Mouse (Mus musculus): ENCODE results near the gene Chic1.

The Chic1 gene

GRCm38 (mm10) chrX:103356287-103356686 lies at the start of gene Chic1:
Chic1 (plus strand) TSS chrX:103356476.
- DNase-seq (ENCODE audit: low spot score in 2 of 2): peak; percentile 24 to 26

- no peak for DNase-seq (ENCODE audit: low spot score in 2 of 2)
These were observed 48.0 kb upstream of the Chic1 start for GRCm38 (mm10) chrX:103308262-103308661.

DNA sequence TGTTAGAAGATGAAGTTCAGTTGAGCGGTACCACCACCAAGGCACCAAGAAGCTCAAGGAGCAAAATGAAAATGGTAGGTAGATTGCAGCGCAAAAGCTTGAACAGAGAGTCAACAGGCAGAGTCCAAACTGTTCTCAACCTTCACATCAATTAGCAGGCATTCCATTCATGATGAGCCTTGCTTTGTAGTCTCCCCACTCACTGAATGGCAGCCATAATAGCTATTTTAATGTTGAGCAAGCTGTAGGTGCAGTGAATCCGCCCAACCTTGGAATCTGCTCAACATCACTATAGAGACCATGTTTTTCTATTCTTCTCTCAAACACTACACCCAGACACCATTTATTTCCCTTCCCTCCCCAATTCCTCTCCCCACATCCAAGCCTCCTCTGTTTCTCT lies 44.6 kb upstream of the Chic1 start:
- DNase-seq (ENCODE audit: low spot score in 2 of 2): no peak

DNA sequence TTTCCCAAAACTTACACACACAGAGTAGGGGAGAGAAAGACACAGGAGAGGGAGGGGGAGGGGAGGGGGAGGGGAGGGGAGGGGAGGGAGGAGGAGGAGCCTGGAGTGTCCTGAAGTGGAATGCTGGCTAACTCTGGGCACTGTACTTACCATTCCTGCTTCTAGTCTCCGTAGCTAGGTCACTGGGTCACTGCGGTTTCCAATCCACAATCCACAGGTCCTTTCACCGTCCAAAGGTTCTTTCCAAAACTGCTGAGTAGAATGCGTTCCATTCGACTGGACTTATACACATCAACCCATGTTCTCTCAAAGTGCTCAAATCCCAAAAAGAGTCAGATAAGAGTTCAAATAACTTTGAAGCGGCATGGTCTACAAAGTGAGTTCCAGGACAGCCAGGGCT lies 42.1 kb upstream of the Chic1 start:
- DNase-seq (ENCODE audit: low spot score in 2 of 2): no peak

- DNase-seq (ENCODE audit: low spot score in 2 of 2): no peak
These were observed 35.1 kb upstream of the Chic1 start, which contains the start of gene Cdx4 for GRCm38 (mm10) chrX:103321146-103321545. Cdx4 (plus strand) TSS chrX:103321398.

DNA sequence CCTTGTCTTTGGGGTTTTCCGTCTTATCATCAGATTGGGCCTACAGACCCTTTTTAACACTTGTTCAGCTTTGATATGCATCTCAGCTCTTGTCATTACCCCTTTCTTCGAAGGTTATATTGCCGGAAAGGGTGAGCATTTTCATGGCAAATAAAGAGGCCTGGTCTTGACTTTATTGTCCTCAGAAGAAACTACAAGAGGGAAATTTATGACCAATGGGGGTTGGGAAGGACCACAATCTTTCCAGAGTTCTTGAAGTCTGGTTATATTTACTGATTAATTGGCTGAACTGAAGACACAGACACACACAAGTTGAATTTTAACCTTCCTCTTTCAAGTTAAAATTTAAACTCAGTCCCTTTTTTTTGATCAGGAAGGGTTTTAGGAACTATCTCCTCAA lies 30.4 kb upstream of the Chic1 start:
- DNase-seq (ENCODE audit: low spot score in 2 of 2): no peak

- DNase-seq (ENCODE audit: low spot score in 2 of 2): no peak
These were observed 26.9 kb upstream of the Chic1 start for GRCm38 (mm10) chrX:103329386-103329785.

DNA sequence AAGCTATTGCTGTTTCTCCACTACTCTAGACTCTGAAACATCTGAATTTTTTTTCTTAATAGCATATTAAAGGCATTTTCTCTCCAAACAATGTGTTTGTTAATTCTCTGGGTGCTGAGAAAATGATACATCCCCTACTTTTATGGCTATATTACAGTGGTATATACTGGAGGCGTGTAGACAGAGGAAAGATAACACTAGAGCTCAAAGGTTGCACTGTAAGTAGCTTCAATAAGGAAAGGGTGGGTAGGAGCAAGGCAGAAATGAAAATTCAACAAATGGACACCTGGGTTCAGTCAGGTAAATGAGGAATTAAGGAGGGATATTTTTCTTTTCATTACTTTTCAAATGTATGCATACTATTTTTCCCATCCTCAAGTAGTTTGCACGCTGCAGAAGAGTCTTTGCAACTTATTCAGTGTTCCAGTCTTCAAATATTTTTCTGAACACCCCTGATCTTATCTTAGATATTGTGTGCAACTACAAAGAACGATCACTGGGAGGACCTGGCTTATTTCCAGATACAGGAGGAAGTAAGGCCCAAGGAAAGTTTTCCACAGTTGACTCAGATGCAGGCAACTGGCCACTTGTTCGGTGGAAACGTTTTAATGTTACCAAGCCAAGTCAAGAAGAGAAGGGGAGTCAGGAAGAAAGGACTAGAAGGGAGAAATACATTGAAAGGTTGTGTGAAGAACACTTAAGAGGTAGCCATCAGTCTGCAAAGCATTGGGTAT lies 25.0 kb upstream of the Chic1 start:
- no peak for DNase-seq (ENCODE audit: low spot score in 2 of 2)

- peak in 1 of 2 experiments; percentile 0 for DNase-seq (ENCODE audit: low spot score in 2 of 2)
These were observed 14.7 kb upstream of the Chic1 start for GRCm38 (mm10) chrX:103341369-103342113.

DNA sequence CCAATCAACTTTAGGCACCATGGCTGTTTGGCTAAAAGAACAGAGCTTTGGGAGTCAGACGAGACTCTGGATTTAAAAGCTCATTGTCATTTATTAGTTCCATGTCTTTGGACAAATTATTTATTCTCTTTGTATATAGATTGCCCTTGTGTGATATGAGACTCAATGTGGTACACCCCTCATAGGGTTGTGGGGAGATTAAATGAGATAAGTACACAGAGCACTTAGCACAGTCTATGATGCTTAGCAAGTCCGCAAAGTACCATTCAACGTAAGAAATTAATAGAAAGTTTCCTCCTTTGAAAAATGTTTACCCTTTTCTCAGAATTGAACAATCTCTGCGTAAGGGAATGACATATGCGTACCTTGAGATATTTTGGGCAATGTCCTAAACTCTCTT lies 492 bp upstream of the Chic1 start:
- no peak for DNase-seq (ENCODE audit: low spot score in 2 of 2)

DNA sequence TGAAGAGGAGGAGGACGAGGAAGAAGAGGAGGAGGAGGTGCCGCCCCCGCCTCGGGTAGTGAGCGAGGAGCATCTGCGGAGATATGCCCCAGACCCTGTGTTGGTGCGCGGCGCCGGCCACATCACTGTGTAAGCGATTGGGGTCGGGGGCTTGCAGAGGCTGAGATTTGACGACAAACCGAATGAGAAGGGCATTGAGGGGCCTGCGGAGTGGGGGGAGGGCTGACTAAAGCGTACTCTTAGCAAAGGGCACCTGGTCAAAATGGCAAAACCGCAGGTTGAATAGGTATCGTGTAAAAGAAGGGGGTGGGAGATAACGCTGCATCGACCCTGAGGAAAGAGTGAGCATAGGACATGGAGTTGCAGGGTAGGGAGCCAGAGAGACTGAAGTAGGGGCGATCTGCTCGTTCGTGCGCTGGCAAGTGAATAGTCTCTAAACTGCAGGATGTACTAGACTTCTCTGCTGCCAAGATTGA lies 523 bp downstream of the Chic1 start:
- no peak for DNase-seq (ENCODE audit: low spot score in 2 of 2)

- no peak for DNase-seq (ENCODE audit: low spot score in 2 of 2)
These were observed 9.9 kb downstream of the Chic1 start for GRCm38 (mm10) chrX:103366201-103366600.

GRCm38 (mm10) chrX:103368650-103369049 lies 12.4 kb downstream of the Chic1 start:
- DNase-seq (ENCODE audit: low spot score in 2 of 2): no peak

DNA sequence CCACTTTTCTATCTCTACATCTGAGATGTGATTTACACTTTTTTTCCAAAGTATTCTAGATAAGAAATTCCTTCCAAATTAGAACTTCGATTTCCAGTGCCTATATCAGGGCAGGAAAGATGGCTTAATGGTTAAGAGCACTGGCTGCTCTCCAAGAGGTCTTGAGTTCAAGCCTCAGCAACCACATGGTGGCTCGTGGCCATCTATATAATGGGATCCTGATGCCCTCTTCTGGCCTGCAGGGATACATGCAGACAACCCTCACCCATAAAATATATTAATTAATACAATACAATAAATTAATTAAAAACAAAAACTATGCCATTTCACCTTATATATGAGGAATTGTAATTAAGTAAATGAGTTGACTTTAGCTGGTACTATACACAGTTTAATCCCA lies 14.9 kb downstream of the Chic1 start:
- peak in 1 of 2 experiments; percentile 6 for DNase-seq (ENCODE audit: low spot score in 2 of 2)

DNA sequence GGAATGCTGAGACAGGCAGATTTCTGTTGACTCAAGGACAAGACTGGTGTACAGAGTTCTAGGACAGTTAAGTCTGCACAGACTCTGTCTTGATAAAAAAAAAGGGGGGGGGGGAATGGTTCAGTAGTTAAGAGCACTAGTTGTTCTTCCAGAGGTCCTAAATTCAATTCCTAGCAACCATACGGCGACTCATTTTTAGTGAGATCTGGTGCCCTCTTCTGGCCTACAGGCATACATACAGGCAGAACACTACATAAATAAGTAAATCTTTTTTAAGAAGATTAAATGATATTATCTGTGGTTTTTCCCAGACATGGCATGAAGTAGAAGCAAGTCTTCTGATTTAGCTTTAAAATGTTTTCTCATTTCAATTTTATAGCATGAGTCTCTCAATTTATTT lies 15.4 kb downstream of the Chic1 start:
- no peak for DNase-seq (ENCODE audit: low spot score in 2 of 2)

GRCm38 (mm10) chrX:103374250-103374649 lies 18.0 kb downstream of the Chic1 start:
- DNase-seq (ENCODE audit: low spot score in 2 of 2): no peak

GRCm38 (mm10) chrX:103384528-103384927 lies 28.3 kb downstream of the Chic1 start:
- DNase-seq (ENCODE audit: low spot score in 2 of 2): no peak

GRCm38 (mm10) chrX:103388131-103388530 lies 31.9 kb downstream of the Chic1 start:
- no peak for DNase-seq (ENCODE audit: low spot score in 2 of 2)

DNA sequence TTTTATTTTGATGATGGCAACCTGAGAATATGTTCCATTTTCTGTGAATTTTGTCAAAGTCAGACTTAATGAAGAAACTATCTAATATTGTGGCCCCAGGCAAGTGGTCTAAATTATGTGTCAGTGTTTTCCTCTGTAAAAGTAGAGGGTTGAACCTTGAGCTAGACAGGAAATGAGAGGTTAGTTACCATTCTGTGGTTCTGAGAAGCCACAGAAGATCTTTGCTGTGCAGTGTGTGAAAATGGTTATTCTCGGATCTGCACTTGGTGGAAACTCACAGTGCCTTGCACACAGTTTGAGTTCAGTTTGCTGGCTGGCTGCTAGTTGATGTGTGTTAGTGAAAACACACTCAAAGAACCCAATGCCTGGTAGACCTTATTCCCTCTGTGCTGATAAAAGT lies 37.6 kb downstream of the Chic1 start:
- peak; percentile 0 to 48 for DNase-seq (ENCODE audit: low spot score in 2 of 2)

- no peak for DNase-seq (ENCODE audit: low spot score in 2 of 2)
These were observed 48.7 kb downstream of the Chic1 start for GRCm38 (mm10) chrX:103405021-103405420.

DNA sequence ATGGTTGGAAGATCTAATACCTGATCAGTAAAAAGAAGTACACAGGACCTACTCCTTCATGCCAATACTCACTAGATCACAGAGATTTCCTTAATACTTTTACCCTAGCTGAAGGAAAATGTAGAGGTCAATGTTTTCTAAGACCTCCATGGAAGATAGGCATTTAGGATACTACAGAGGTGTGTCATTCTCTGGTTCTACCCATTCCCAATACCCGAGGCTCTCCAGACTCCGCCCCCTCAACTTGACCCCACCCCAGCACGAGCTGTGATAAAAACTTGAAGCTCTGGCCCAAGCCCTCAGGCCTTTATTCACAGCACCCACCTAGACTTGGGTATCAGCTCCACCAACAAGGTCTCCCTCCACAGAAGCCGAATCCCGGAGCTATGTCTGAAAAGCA lies 57.9 kb downstream of the Chic1 start, which contains the start of gene Tsx:
Gene Tsx, plus strand, starts transcription at position 301 of the 400 bp plus-strand sequence.
- DNase-seq (ENCODE audit: low spot score in 2 of 2): no peak

DNA sequence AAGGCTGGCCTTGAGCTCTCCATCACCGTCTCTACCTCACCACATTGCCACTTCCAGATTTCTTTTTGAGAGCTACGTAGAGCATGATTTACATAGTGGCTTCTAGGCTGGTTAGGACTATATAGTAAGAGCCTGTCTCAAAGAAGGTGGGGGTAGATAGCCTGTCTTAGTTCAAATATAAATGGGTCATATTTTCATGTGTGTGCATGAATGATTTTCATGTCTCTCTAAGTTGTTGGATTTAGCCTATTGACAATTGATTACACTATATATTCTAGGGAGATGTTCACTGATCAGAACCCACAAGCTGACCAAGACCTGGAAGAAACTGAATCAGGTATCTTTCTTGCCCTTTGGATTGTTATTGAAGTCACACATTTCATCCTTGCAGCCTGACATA lies 65.4 kb downstream of the Chic1 start, which contains the start of gene Gm26992:
Gene Gm26992, plus strand, starts transcription at position 301 of the 400 bp plus-strand sequence.
- no peak for DNase-seq (ENCODE audit: low spot score in 2 of 2)

DNA sequence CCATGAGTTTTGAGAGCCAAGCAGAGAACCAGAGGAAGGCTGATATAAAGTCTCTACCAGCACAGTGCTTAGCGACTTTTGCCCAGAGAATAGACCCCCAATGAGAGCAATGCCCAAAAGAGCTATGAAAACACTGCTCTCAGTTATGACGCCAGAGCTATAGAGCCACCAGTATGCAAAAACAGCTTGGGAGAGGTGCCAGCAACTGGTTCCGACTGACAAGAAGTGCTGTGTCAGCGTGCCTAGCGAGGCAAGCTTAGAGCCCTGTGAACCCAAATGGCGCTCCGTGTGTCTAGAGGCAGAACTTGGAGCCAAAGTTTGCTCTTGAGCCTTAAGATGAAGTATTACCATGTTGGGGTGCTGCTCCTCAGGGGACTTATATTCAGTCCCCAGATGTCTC lies 71.4 kb downstream of the Chic1 start:
- no peak for DNase-seq (ENCODE audit: low spot score in 2 of 2)

Data from natural killer cell, adult 2 months (primary cell).